Mouse (Mus musculus): ENCODE results near the gene Stim1. TPM values are rescaled to one million over a fixed set of nuclear protein-coding genes. Genes with fewer than 3 reads are reported as not detected.

The Stim1 gene
- polyA plus RNA-seq, 1 experiment from 2014 or later, result 11.6 TPM

GRCm38 (mm10) chr7:102233059-102233458 is 34.5 kb upstream of the Stim1 start:
- Histone ChIP-seq H3K27me3 (ENCODE audit: control insufficient read depth, insufficient read depth, low read length) (no peaks in the 10 kb centered on the region), H3K9me3 (ENCODE audit: control insufficient read depth, low read length) (peaks cover 3% of the 10 kb centered on the region; the same call in 1 of the 2 replicates), H3K9ac (ENCODE audit: low read length) (no peak overlapping the region), H3K36me3 (ENCODE audit: control insufficient read depth, insufficient read depth, low read length) (peaks cover 5% of the 10 kb centered on the region; the same call in 1 of the 2 replicates), H3K4me2 (no peak overlapping the region), H3K27ac (ENCODE audit: low read depth, low read length) (no peak overlapping the region), H3K4me3 (ENCODE audit: low read depth, low read length) (no peak overlapping the region), H3K4me1 (ENCODE audit: control insufficient read depth, insufficient read depth, low read length) (no peaks in the 10 kb centered on the region)
- WGBS, result 82% methylated on average over 4 of the region's 4 CpGs
- ATAC-seq (ENCODE audit: low FRiP score) (no peak), DNase-seq (ENCODE audit: low spot score, missing footprints) (no peak)

- Histone ChIP-seq H3K9me3 (ENCODE audit: control insufficient read depth, low read length) (no peaks in the 10 kb centered on the region), H3K27ac (ENCODE audit: low read depth, low read length) (no peak overlapping the region), H3K36me3 (ENCODE audit: control insufficient read depth, insufficient read depth, low read length) (peaks cover 12% of the 10 kb centered on the region), H3K9ac (ENCODE audit: low read length) (no peak overlapping the region), H3K4me1 (ENCODE audit: control insufficient read depth, insufficient read depth, low read length) (no peaks in the 10 kb centered on the region), H3K4me2 (no peak overlapping the region), H3K27me3 (ENCODE audit: control insufficient read depth, insufficient read depth, low read length) (no peaks in the 10 kb centered on the region), H3K4me3 (ENCODE audit: low read depth, low read length) (no peak overlapping the region)
- WGBS, result 91% methylated on average over 8 of the region's 8 CpGs
- ATAC-seq (ENCODE audit: low FRiP score) (no peak), DNase-seq (ENCODE audit: low spot score, missing footprints) (no peak)
Observed at GRCm38 (mm10) chr7:102238686-102239286, 28.8 kb upstream of the Stim1 start.

GRCm38 (mm10) chr7:102239591-102239990 is 28.0 kb upstream of the Stim1 start:
- no peak for ATAC-seq (ENCODE audit: low FRiP score)
- Histone ChIP-seq H3K36me3 (ENCODE audit: control insufficient read depth, insufficient read depth, low read length) (peaks cover 12% of the 10 kb centered on the region), H3K4me1 (ENCODE audit: control insufficient read depth, insufficient read depth, low read length) (no peaks in the 10 kb centered on the region)

GRCm38 (mm10) chr7:102242371-102242770 is 25.2 kb upstream of the Stim1 start:
- peaks cover 15% of the 10 kb centered on the region for H3K4me1 ChIP-seq (ENCODE audit: control insufficient read depth, insufficient read depth, low read length)
- WGBS, result 90% methylated on average over 5 of the region's 5 CpGs
- H3K9ac ChIP-seq (ENCODE audit: low read length), result no peak overlapping the region
- no peak for ATAC-seq (ENCODE audit: low FRiP score)
- H3K4me3 ChIP-seq (ENCODE audit: low read depth, low read length), result no peak overlapping the region
- H3K27me3 ChIP-seq (ENCODE audit: control insufficient read depth, insufficient read depth, low read length), result no peaks in the 10 kb centered on the region
- H3K9me3 ChIP-seq (ENCODE audit: control insufficient read depth, low read length), result no peaks in the 10 kb centered on the region
- no peak overlapping the region for H3K27ac ChIP-seq (ENCODE audit: low read depth, low read length)
- no peak overlapping the region for H3K4me2 ChIP-seq
- no peak for DNase-seq (ENCODE audit: low spot score, missing footprints)
- H3K36me3 ChIP-seq (ENCODE audit: control insufficient read depth, insufficient read depth, low read length), result peaks cover 10% of the 10 kb centered on the region

More at GRCm38 (mm10) chr7:102239591-102239990, 28.0 kb upstream of the Stim1 start:
- WGBS, result 94% methylated on average over 16 of the region's 16 CpGs
- Histone ChIP-seq H3K4me3 (ENCODE audit: low read depth, low read length) (no peak overlapping the region), H3K27me3 (ENCODE audit: control insufficient read depth, insufficient read depth, low read length) (no peaks in the 10 kb centered on the region), H3K4me2 (no peak overlapping the region), H3K9ac (ENCODE audit: low read length) (no peak overlapping the region), H3K9me3 (ENCODE audit: control insufficient read depth, low read length) (no peaks in the 10 kb centered on the region), H3K27ac (ENCODE audit: low read depth, low read length) (no peak overlapping the region)
- DNase-seq (ENCODE audit: low spot score, missing footprints), result no peak

GRCm38 (mm10) chr7:102242917-102243316 is 24.7 kb upstream of the Stim1 start:
- H3K36me3 ChIP-seq (ENCODE audit: control insufficient read depth, insufficient read depth, low read length), result peaks cover 10% of the 10 kb centered on the region
- H3K4me3 ChIP-seq (ENCODE audit: low read depth, low read length), result no peak overlapping the region
- no peak for DNase-seq (ENCODE audit: low spot score, missing footprints)
- no peak overlapping the region for H3K4me2 ChIP-seq
- no peak for ATAC-seq (ENCODE audit: low FRiP score)
- no peak overlapping the region for H3K9ac ChIP-seq (ENCODE audit: low read length)
- H3K9me3 ChIP-seq (ENCODE audit: control insufficient read depth, low read length), result no peaks in the 10 kb centered on the region
- 88% methylated on average over 3 of the region's 3 CpGs for WGBS
- no peaks in the 10 kb centered on the region for H3K27me3 ChIP-seq (ENCODE audit: control insufficient read depth, insufficient read depth, low read length)
- peaks cover 17% of the 10 kb centered on the region for H3K4me1 ChIP-seq (ENCODE audit: control insufficient read depth, insufficient read depth, low read length)
- H3K27ac ChIP-seq (ENCODE audit: low read depth, low read length), result no peak overlapping the region

- 91% methylated on average over 2 of the region's 2 CpGs for WGBS
- peaks cover 8% of the 10 kb centered on the region for H3K36me3 ChIP-seq (ENCODE audit: control insufficient read depth, insufficient read depth, low read length)
- H3K4me3 ChIP-seq (ENCODE audit: low read depth, low read length), result no peak overlapping the region
- H3K4me1 ChIP-seq (ENCODE audit: control insufficient read depth, insufficient read depth, low read length), result peaks cover 20% of the 10 kb centered on the region
- no peak overlapping the region for H3K9ac ChIP-seq (ENCODE audit: low read length)
- H3K9me3 ChIP-seq (ENCODE audit: control insufficient read depth, low read length), result no peaks in the 10 kb centered on the region
- no peak overlapping the region for H3K27ac ChIP-seq (ENCODE audit: low read depth, low read length)
- ATAC-seq (ENCODE audit: low FRiP score) (no peak), DNase-seq (ENCODE audit: low spot score, missing footprints) (no peak)
- no peaks in the 10 kb centered on the region for H3K27me3 ChIP-seq (ENCODE audit: control insufficient read depth, insufficient read depth, low read length)
- no peak overlapping the region for H3K4me2 ChIP-seq
Observed at GRCm38 (mm10) chr7:102243870-102244269, 23.7 kb upstream of the Stim1 start.

GRCm38 (mm10) chr7:102244782-102245535 is 22.6 kb upstream of the Stim1 start:
- ATAC-seq (ENCODE audit: low FRiP score) (no peak), DNase-seq (ENCODE audit: low spot score, missing footprints) (no peak)
- Histone ChIP-seq H3K36me3 (ENCODE audit: control insufficient read depth, insufficient read depth, low read length) (peaks cover 2% of the 10 kb centered on the region; the same call in 1 of the 2 replicates), H3K9ac (ENCODE audit: low read length) (no peak overlapping the region), H3K4me2 (no peak overlapping the region), H3K9me3 (ENCODE audit: control insufficient read depth, low read length) (no peaks in the 10 kb centered on the region), H3K4me1 (ENCODE audit: control insufficient read depth, insufficient read depth, low read length) (peaks cover 23% of the 10 kb centered on the region), H3K4me3 (ENCODE audit: low read depth, low read length) (no peak overlapping the region), H3K27ac (ENCODE audit: low read depth, low read length) (no peak overlapping the region), H3K27me3 (ENCODE audit: control insufficient read depth, insufficient read depth, low read length) (no peaks in the 10 kb centered on the region)
- WGBS, result 88% methylated on average over 3 of the region's 3 CpGs

- no peaks in the 10 kb centered on the region for H3K9me3 ChIP-seq (ENCODE audit: control insufficient read depth, low read length)
- H3K27me3 ChIP-seq (ENCODE audit: control insufficient read depth, insufficient read depth, low read length), result no peaks in the 10 kb centered on the region
- WGBS, result 0% methylated on average over 1 of the region's 1 CpGs
- H3K4me2 ChIP-seq, result no peak overlapping the region
- H3K4me3 ChIP-seq (ENCODE audit: low read depth, low read length), result no peak overlapping the region
- DNase-seq (ENCODE audit: low spot score, missing footprints) (no peak), ATAC-seq (ENCODE audit: low FRiP score) (no peak)
- H3K36me3 ChIP-seq (ENCODE audit: control insufficient read depth, insufficient read depth, low read length), result no peaks in the 10 kb centered on the region
- peaks cover 23% of the 10 kb centered on the region for H3K4me1 ChIP-seq (ENCODE audit: control insufficient read depth, insufficient read depth, low read length)
- H3K9ac ChIP-seq (ENCODE audit: low read length), result 0 out of 2 replicates have a peak overlapping the region, but pooled peaks have one; percentile 24
- H3K27ac ChIP-seq (ENCODE audit: low read depth, low read length), result no peak overlapping the region
Observed at GRCm38 (mm10) chr7:102245775-102246174, 21.8 kb upstream of the Stim1 start.

GRCm38 (mm10) chr7:102246265-102246664 is 21.3 kb upstream of the Stim1 start:
- Histone ChIP-seq H3K27me3 (ENCODE audit: control insufficient read depth, insufficient read depth, low read length) (no peaks in the 10 kb centered on the region), H3K4me2 (no peak overlapping the region), H3K27ac (ENCODE audit: low read depth, low read length) (no peak overlapping the region), H3K4me1 (ENCODE audit: control insufficient read depth, insufficient read depth, low read length) (peaks cover 26% of the 10 kb centered on the region), H3K9me3 (ENCODE audit: control insufficient read depth, low read length) (no peaks in the 10 kb centered on the region), H3K36me3 (ENCODE audit: control insufficient read depth, insufficient read depth, low read length) (no peaks in the 10 kb centered on the region), H3K4me3 (ENCODE audit: low read depth, low read length) (no peak overlapping the region), H3K9ac (ENCODE audit: low read length) (peak overlapping the region; percentile 24; the same call in 1 of the 2 replicates)
- no peak for DNase-seq (ENCODE audit: low spot score, missing footprints)
- ATAC-seq (ENCODE audit: low FRiP score), result no peak
- WGBS, result 54% methylated on average over 6 of the region's 6 CpGs
